Mouse (Mus musculus): ENCODE results near the gene Slc4a8.

- TF ChIP-seq CTCF (IDR thresholded peaks at IDR 0.05; ENCODE audit: extremely low read depth, insufficient read depth, insufficient read length, insufficient replicate concordance) (no peak), POLR2A (IDR thresholded peaks at IDR 0.05; ENCODE audit: low read depth, low read length) (no peak)
These were observed 60.3 kb downstream of the Slc4a8 start for GRCm38 (mm10) chr15:100821824-100822223.
